Mouse (Mus musculus) heart, adult 2 months (tissue): ENCODE results near the gene Dcbld2.

Experiments used
- CTCF ChIP-seq: fragments of 200-600 bp; IDR thresholded peaks from 2 replicates; pipeline ENCODE4 v1.8.1; 2022; ENCODE audit warnings: antibody characterized with exemption, mild to moderate bottlenecking, moderate library complexity
- EP300 ChIP-seq: fragments of 200-500 bp; IDR thresholded peaks from 2 replicates; pipeline ENCODE4 v1.6.1; 2011; ENCODE audit warnings: low read depth, low read length, control low read depth; ENCODE audit not compliant: insufficient read depth
- POLR2A ChIP-seq: fragments of 200-500 bp; IDR thresholded peaks from 2 replicates; pipeline ENCODE4 v1.6.1; 2011; ENCODE audit warnings: mild to moderate bottlenecking, low read depth, low read length, control low read depth; ENCODE audit not compliant: insufficient read depth

GRCm38 (mm10) chr16:58408062-58408486 lies at the start of gene Dcbld2:
- TF ChIP-seq CTCF (no peak), POLR2A (no peak), EP300 (no peak)
